Mouse (Mus musculus) right cerebral cortex, adult 2 months (tissue): ENCODE measurements around the gene Arhgap44.

Source experiments
- DNase-seq, 2 experiments: peaks; one replicate each; pipeline ENCODE4 v3.0.0; 2021 to 2022; ENCODE audit warnings: low spot score in 2 of 2

The Arhgap44 gene

GRCm38 (mm10) chr11:65088451-65089222, 74.1 kb downstream of the Arhgap44 start:
- DNase-seq, result peak; percentile 55 to 64

- no peak for DNase-seq
These were observed 82.0 kb downstream of the Arhgap44 start for GRCm38 (mm10) chr11:65080761-65081160.

- DNase-seq, result no peak
These were observed 82.5 kb downstream of the Arhgap44 start for GRCm38 (mm10) chr11:65080274-65080673.

- peak; percentile 39 to 53 for DNase-seq
These were observed 93.2 kb downstream of the Arhgap44 start for GRCm38 (mm10) chr11:65069609-65070008.

- no peak for DNase-seq
These were observed 93.7 kb downstream of the Arhgap44 start for GRCm38 (mm10) chr11:65069051-65069450.

- no peak for DNase-seq
These were observed 97.6 kb downstream of the Arhgap44 start for GRCm38 (mm10) chr11:65065201-65065600.

- DNase-seq, result no peak
These were observed 101.3 kb downstream of the Arhgap44 start for GRCm38 (mm10) chr11:65061437-65061836.

- no peak for DNase-seq
These were observed 103.2 kb downstream of the Arhgap44 start for GRCm38 (mm10) chr11:65059531-65059930.

GRCm38 (mm10) chr11:65058224-65058908, 104.4 kb downstream of the Arhgap44 start:
- peak in 1 of 2 experiments; percentile 46 for DNase-seq

- no peak for DNase-seq
These were observed 107.2 kb downstream of the Arhgap44 start for GRCm38 (mm10) chr11:65055596-65055995.

GRCm38 (mm10) chr11:65054216-65054615, 108.5 kb downstream of the Arhgap44 start:
- no peak for DNase-seq

- DNase-seq, result no peak
These were observed 111.9 kb downstream of the Arhgap44 start for GRCm38 (mm10) chr11:65050819-65051218.

GRCm38 (mm10) chr11:65049090-65049489, 113.7 kb downstream of the Arhgap44 start:
- DNase-seq, result peak; percentile 56 to 65

- DNase-seq, result no peak
These were observed 122.2 kb downstream of the Arhgap44 start for GRCm38 (mm10) chr11:65040556-65040955.

GRCm38 (mm10) chr11:65039517-65040095, 123.2 kb downstream of the Arhgap44 start:
- no peak for DNase-seq

GRCm38 (mm10) chr11:65038996-65039395, 123.8 kb downstream of the Arhgap44 start:
- no peak for DNase-seq

GRCm38 (mm10) chr11:65032221-65032620, 130.5 kb downstream of the Arhgap44 start:
- no peak for DNase-seq

- no peak for DNase-seq
These were observed 132.6 kb downstream of the Arhgap44 start for GRCm38 (mm10) chr11:65030201-65030600.

- DNase-seq, result no peak
These were observed 134.7 kb downstream of the Arhgap44 start for GRCm38 (mm10) chr11:65028049-65028448.

GRCm38 (mm10) chr11:65022771-65023170, 140.0 kb downstream of the Arhgap44 start:
- DNase-seq, result peak in 1 of 2 experiments; percentile 49

- DNase-seq, result no peak
These were observed 142.0 kb downstream of the Arhgap44 start for GRCm38 (mm10) chr11:65020744-65021143.

GRCm38 (mm10) chr11:65016754-65017153, 146.0 kb downstream of the Arhgap44 start:
- no peak for DNase-seq

- no peak for DNase-seq
These were observed 148.9 kb downstream of the Arhgap44 start for GRCm38 (mm10) chr11:65013906-65014305.
